Mouse (Mus musculus) lung, adult 2 months (tissue): Measurements from ENCODE around the gene Cox10.

ENCODE experiments used
- CTCF ChIP-seq: fragments of 200-500 bp; IDR thresholded peaks from 2 replicates; pipeline ENCODE4 v1.5.1; 2011; ENCODE audit warnings: mild to moderate bottlenecking, low read length, control low read depth; ENCODE audit not compliant: insufficient read depth
- POLR2A ChIP-seq: fragments of 200-500 bp; IDR thresholded peaks from 2 replicates; pipeline ENCODE4 v1.6.1; 2011; ENCODE audit warnings: low read depth, mild to moderate bottlenecking, control low read depth, low read length, borderline replicate concordance; ENCODE audit errors: extremely low read depth

GRCm38 (mm10) chr11:64093058-64093457, 13.8 kb upstream of the Cox10 start:
- no peak for TF ChIP-seq CTCF
- no peak for TF ChIP-seq POLR2A
